Mouse (Mus musculus) c-Kit-positive CD71-positive TER-119-positive erythroid progenitor cells, embryonic 14.5 days (primary cell): ENCODE measurements around the gene Shb.

Source experiments
- DNase-seq: peaks from one replicate; pipeline ENCODE4 v3.0.0-alpha.2; 2013; ENCODE audit warnings: low spot score

The Shb gene

GRCm38 (mm10) chr4:45527562-45528354, 4.5 kb downstream of the Shb start:
- DNase-seq: no peak

- DNase-seq: no peak
Measured at GRCm38 (mm10) chr4:45526846-45527561, 5.3 kb downstream of the Shb start.

DNA sequence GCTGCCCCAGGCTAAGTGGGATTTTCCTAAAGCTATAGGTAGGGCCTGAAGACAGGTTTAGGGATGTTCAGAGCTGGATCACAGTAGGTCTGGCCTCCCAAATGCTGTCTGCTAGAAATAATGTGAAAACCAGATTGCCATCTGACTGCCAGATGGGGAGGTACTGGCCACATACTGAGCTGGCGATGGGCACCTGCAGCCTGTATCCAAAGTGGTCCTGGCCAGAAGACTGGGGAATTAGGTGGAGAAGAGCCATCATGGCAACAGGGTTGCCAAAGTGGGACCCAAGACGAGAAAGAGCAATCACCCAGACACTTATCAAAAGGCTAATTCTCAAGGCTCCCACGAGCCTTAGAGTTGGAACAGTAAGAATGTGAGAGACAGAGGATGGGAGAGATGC, 6.1 kb downstream of the Shb start:
- no peak for DNase-seq

DNA sequence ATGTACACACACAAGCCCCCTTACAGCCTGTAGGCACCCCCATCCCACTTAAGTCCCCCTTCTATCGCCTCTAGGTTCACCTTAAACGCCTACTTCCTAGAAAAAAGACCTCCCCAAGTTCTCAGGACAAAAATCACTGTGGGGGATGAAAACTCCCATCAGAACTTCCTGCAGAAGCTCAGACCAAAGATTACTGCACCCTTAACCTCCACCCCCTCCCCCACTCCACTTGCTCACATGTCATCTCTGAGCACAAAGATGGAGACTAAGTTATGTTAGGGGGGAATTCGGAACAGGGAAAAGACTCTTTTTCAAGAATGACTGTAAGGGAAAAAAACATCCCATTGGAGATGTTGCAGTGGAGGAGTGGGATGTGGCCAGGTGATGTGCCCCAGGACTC, 6.7 kb downstream of the Shb start:
- DNase-seq: no peak

DNA sequence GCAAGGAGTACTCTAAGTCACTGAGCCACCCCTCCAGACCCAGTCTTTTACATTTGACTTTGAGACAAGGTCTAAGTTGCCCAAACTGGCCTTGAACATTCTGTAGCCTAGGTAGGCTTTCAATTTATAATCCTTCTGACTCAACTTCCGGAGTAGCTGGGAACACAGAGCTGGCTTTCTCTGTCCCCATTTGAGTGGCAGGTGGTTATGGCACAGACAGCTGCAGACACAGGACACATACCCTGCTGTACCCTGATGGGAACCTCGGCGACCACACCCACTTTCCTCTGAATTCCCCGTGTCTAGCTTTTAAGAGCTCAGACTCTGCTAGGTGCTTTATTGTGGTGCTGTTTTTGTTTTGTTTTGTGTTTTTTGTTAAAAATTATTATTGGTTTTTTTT, 7.7 kb downstream of the Shb start:
- no peak for DNase-seq

DNA sequence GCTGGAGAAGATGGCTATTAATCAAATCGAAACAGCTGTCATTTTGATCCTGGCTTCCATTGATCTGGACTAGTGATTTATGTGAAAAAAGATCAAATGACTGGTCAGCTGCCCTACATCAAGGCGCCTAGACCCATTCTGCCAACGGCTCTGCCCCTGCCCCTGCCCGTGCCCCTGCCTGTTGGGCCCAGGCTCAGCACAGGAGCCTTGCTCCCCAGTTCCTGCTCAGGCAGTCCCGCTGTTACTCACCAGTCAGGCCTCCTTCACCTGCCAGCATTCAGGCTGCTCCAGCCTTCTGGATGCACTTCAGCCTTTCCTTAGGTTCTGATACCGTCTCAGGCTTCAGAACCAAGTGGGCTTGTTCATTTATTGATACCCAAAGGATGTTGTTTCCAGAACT, 8.9 kb downstream of the Shb start:
- DNase-seq: no peak

- DNase-seq: no peak
Measured at GRCm38 (mm10) chr4:45522956-45523355, 9.3 kb downstream of the Shb start.

- DNase-seq: no peak
Measured at GRCm38 (mm10) chr4:45522583-45522900, 9.7 kb downstream of the Shb start.

DNA sequence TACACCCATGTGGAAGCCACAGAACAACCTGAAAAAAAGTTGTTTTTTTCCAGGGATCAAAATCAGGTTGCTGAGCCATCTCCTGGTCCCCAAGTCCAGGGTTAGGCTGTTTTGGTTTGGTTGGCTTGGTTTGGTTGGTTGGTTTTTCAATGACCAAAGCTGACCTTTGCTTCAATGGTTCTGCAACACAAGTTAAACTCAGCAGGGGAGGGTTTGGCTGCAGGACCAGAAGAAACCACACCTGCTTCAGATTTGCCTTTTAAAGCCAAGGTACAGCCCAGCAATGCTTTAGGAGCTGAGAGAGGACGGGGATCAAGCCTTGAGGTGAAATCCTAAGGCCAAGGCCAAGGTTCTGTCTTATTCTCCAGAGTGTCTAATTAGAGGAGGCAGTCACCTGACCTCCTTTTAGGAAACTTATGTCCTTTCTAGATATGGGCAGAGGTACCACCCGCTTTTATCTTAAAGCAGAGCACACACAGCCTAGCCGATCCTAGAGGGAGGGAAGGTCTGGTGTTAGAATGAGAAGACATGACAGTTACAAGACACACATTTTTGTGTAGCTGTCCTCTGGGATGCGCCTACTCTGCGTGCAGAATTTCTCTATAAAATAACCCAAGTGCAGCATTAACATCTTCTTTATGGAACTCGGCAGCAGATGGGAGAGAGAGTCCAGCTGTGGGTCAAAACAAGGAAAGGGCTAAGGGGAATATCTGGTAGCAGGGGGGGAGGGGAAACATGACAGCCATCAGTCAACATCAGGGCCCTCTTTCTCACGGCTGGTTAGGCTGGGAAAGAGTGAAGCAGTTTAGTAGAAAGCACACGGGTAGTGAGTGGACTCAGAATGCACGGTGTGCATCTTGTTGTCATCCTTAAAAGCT, 10.3 kb downstream of the Shb start:
- DNase-seq: peak; percentile 74

DNA sequence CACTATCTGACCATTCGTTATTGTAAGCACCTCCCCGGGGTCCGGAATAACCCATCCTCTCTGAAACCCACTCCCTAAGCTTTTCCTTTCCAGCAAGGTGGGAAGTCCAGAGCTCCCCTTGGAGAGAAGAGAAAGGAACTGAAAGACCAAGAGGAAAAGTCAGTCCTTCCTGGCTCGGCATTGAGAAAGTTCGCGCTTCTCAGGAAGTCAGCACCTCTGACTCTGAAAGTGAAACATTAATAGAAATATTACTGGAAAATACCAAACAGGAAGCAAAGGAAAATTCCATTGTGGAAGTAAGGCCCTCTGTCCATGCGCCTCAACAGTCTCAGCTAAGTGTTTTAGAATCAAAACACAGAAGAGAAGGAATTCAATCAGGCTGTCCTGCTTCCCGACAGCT, 11.9 kb downstream of the Shb start:
- DNase-seq: no peak

- no peak for DNase-seq
Measured at GRCm38 (mm10) chr4:45517399-45517798, 14.9 kb downstream of the Shb start.

- no peak for DNase-seq
Measured at GRCm38 (mm10) chr4:45515894-45516293, 16.4 kb downstream of the Shb start.

- no peak for DNase-seq
Measured at GRCm38 (mm10) chr4:45514406-45514805, 17.9 kb downstream of the Shb start.

GRCm38 (mm10) chr4:45513791-45514293, 18.4 kb downstream of the Shb start:
- DNase-seq: no peak

DNA sequence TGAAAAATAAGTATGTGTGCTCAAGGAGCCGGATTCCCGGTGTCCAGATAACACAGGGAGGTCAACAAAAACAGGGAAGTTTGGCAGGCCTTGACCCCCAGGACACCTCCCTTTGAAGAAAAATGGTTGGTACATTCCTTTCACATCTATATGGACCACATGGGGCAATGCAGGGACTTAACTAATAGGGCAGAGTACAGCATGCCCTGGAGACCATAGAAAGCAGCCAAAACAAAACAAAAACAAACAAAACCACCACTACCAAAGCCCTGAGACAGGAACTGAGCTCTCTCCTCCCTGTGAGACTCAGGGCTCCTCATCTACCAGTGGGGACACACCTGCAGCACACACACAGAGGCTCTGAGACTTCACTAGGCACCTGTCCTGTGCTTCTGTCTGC, 18.9 kb downstream of the Shb start:
- no peak for DNase-seq

GRCm38 (mm10) chr4:45510163-45510562, 22.1 kb downstream of the Shb start:
- no peak for DNase-seq

GRCm38 (mm10) chr4:45509416-45509815, 22.9 kb downstream of the Shb start:
- no peak for DNase-seq

- no peak for DNase-seq
Measured at GRCm38 (mm10) chr4:45508469-45508868, 23.8 kb downstream of the Shb start.

GRCm38 (mm10) chr4:45507476-45507875, 24.8 kb downstream of the Shb start:
- no peak for DNase-seq

GRCm38 (mm10) chr4:45507039-45507438, 25.2 kb downstream of the Shb start:
- no peak for DNase-seq

DNA sequence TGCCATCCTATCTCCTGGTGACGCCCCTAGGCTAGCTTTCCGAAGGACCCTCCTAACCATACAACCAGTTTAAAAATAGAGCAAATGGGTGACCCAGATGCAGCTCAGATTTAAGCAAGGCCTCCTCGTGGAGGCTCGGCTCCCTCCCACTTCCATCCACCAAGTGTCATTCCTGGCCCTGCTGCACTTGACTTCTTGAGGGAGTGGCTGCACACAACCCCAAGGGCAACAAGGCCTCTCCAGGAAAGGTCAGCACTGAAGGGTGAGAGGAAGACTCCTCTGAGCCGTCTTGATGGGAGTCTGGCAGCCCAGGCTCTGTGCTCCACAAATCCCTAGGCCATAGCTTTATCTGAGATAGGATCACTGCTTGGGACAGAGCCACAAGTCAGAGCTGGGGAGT, 25.7 kb downstream of the Shb start:
- no peak for DNase-seq

DNA sequence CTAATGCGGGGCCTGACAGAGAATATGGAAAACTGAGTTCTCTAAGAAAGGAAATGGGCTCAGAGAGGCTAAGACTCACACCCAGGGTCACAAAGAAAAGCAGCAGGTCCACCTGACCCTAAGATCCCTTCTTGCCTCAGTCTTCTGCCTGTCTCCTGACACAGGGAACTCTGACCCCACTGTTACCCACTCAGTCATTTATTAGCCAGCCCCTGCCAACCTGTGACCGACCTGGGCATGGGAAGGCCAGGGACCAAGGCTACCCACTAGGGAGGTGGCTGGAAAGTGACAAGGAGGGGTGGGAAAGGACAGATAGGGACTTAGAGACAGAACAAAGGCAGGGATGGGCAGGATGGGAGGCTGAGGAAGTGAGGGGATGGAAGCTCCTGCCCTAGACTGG, 26.6 kb downstream of the Shb start:
- DNase-seq: no peak

GRCm38 (mm10) chr4:45505191-45505590, 27.1 kb downstream of the Shb start:
- no peak for DNase-seq
